Mouse (Mus musculus) lung, embryonic 15.5 days (tissue): ENCODE measurements around the gene Mgam. TPM values are rescaled to one million over a fixed set of nuclear protein-coding genes. Genes with fewer than 3 reads are reported as not detected.
"Not testable (repeated sequence)": the region's sequence is repeated elsewhere in the genome, so short reads cannot be mapped to it uniquely, and the experiment has no call there.

Source experiments
- ATAC-seq: fragments of 200-750 bp; cut with Nextera tagmentation; 2 replicates; pipeline ENCODE4 v1.8.0; 2017; ENCODE audit warnings: moderate number of reproducible peaks, borderline replicate concordance; ENCODE audit not compliant: low FRiP score, low TSS enrichment; ENCODE audit errors: extremely low read depth
- H3K27ac ChIP-seq: fragments of 300-500 bp; sonication (generic); 2 replicates; pipeline ENCODE4 v1.5.1; 2015; ENCODE audit warnings: moderate library complexity, mild to moderate bottlenecking, inconsistent platforms
- H3K27me3 ChIP-seq: fragments of 300-500 bp; sonication (generic); 2 replicates; pipeline ENCODE4 v1.6.1; 2015; ENCODE audit warnings: inconsistent platforms
- H3K36me3 ChIP-seq: fragments of 300-500 bp; sonication (generic); 2 replicates; pipeline ENCODE4 v1.6.1; 2015; ENCODE audit warnings: inconsistent platforms
- H3K4me1 ChIP-seq: fragments of 300-500 bp; sonication (generic); 2 replicates; pipeline ENCODE4 v1.6.1; 2015; ENCODE audit warnings: inconsistent platforms
- H3K4me2 ChIP-seq: fragments of 300-500 bp; sonication (generic); 2 replicates; pipeline ENCODE4 v1.6.1; 2015; ENCODE audit warnings: inconsistent platforms, mild to moderate bottlenecking, moderate library complexity
- H3K4me3 ChIP-seq: fragments of 300-500 bp; sonication (generic); 2 replicates; pipeline ENCODE4 v1.5.1; 2015; ENCODE audit warnings: mild to moderate bottlenecking, inconsistent platforms
- H3K9ac ChIP-seq: fragments of 300-500 bp; sonication (generic); 2 replicates; pipeline ENCODE4 v1.6.1; 2015; ENCODE audit warnings: inconsistent platforms
- H3K9me3 ChIP-seq: fragments of 300-500 bp; sonication (generic); 2 replicates; pipeline ENCODE4 v1.6.1; 2016; ENCODE audit warnings: inconsistent platforms
- WGBS: fragments of 180-500 bp; shearing (Covaris S2); methylation state at CpG from one replicate; pipeline ENCODE4 v1.1.7; 2015; 5-methylcytosine and 5-hydroxymethylcytosine counted together
- polyA plus RNA-seq: library from polyadenylated mRNA; unstranded; fragments of >200 nt; fragmentation: Nextera tagmentation; extraction: Ambion mirVana; gene quantifications from 2 replicates; pipeline ENCODE4 v1.2.1, GENCODE M21; 2015

Mgam gene
- polyA plus RNA-seq, result 0.07 and 0.10 TPM in 2 replicates

DNA sequence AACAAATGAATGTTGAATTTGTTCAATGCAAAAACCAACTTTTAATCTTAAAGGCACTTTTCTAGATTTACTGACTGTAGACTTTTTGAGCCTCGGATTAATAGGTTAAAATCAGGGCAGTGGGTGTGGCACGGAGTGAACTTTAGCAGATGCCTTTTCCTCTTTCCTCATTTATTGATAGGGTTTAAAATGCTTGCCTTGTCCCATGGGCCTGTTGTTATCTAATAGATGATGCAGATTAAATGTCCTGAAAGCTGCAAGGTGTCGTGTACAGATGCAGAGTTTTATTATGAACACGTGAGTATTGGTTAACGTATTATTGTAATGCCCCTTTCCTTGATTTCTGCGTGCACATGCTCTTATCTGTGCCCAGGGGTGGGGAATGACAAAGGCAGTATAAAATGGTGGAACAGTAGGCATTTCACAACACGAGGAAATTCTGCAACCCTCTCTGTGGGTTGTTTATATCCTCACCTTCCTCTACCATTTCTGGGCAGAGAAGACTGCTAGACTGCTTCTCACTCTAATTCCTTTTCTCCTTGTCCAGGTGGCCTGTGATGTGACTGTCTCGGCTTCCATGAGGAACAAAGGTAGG is at the start of gene Mgam:
TSS of gene Mgam (plus strand) at position 426 of the 595 bp plus-strand sequence.
- H3K4me1 ChIP-seq, result no peaks in the 10 kb centered on the region
- no peak within 1 kb of the TSS for H3K4me2 ChIP-seq
- ATAC-seq, result no peak
- no peak within 1 kb of the TSS for H3K9ac ChIP-seq
- H3K27me3 ChIP-seq, result no peaks in the 10 kb centered on the region
- H3K36me3 ChIP-seq, result no peaks in the 10 kb centered on the region
- no peaks in the 10 kb centered on the region for H3K9me3 ChIP-seq
- WGBS, result 71% methylated on average over 8 of the region's 8 CpGs
- H3K4me3 ChIP-seq, result no peak within 1 kb of the TSS
- H3K27ac ChIP-seq, result no peak within 1 kb of the TSS

DNA sequence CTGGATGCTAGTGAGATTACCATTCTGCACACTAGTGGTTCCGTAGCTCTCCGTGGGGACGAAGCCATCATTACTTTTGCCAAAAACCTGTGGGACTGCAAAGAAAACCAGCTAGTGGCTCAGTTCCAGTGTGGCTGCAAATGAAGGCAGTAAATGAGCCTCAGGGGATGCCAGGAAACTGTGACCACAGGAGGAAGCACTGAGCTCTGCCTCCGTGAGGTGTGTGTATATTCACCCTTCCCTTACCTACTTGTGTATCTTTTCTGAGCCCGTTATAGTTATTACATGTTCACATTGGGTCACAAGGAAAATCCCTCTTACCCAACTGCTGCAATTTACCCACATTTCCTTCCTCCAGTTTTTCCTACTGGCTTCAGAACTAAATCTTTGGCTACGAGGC is 44.3 kb upstream of the Mgam start:
- H3K36me3 ChIP-seq, result no peaks in the 10 kb centered on the region
- no peaks in the 10 kb centered on the region for H3K4me1 ChIP-seq
- no peak for ATAC-seq
- no peak overlapping the region for H3K4me3 ChIP-seq
- no peaks in the 10 kb centered on the region for H3K27me3 ChIP-seq
- WGBS, result 79% methylated on average over 6 of the region's 6 CpGs
- no peak overlapping the region for H3K4me2 ChIP-seq
- H3K9ac ChIP-seq, result no peak overlapping the region
- no peaks in the 10 kb centered on the region for H3K9me3 ChIP-seq
- H3K27ac ChIP-seq, result no peak overlapping the region

DNA sequence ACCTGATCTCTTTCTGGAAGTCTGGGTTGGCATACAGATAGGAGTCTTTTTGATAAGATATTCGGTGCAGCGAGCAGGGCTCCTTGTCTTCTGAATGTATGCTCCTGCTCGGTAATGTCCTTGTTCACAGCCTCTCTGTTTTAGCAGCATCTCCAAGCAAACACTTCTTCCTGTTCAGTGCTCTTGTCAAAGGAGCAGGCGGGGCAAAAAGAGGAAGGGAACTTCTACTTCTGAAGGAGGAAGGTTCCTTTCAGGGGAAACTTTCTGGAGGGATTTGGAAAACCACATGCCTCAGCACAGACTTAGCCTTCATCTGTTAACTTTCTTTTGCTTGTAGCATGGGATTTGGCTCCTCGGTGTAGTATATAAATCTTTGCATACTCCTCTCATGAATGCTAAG is 43.0 kb upstream of the Mgam start, which contains the start of gene Clec5a:
TSS of gene Clec5a (minus strand) at position 177 of the 400 bp plus-strand sequence.
- H3K4me2 ChIP-seq, result no peak within 1 kb of the TSS
- no peaks in the 10 kb centered on the region for H3K4me1 ChIP-seq
- no peak within 1 kb of the TSS for H3K27ac ChIP-seq
- H3K9ac ChIP-seq, result no peak within 1 kb of the TSS
- 69% methylated on average over 5 of the region's 5 CpGs for WGBS
- H3K36me3 ChIP-seq, result no peaks in the 10 kb centered on the region
- no peak for ATAC-seq
- H3K4me3 ChIP-seq, result no peak within 1 kb of the TSS
- H3K9me3 ChIP-seq, result no peaks in the 10 kb centered on the region
- no peaks in the 10 kb centered on the region for H3K27me3 ChIP-seq

DNA sequence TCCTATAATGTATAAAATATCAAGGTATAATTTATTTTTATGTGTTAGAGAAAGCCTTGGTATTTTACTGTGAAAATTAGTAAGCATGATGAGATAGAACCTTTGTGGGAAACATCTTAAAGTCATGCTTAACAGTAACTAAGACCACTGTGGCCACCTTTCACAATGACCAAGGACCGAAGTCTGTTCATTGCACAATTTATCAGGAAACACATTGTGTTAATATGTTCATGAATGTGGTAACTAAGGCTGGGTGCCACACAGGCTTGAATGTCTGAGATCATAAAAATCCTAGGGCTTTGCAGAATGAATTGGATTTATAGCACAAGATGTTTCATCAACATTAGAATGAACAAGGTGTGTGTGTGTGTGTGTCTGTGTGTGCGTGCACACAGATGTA is 40.3 kb upstream of the Mgam start:
- Histone ChIP-seq H3K4me2 (no peak overlapping the region), H3K36me3 (no peaks in the 10 kb centered on the region), H3K4me3 (no peak overlapping the region), H3K4me1 (no peaks in the 10 kb centered on the region), H3K9ac (no peak overlapping the region), H3K27me3 (no peaks in the 10 kb centered on the region), H3K27ac (no peak overlapping the region), H3K9me3 (no peaks in the 10 kb centered on the region)
- ATAC-seq, result no peak
- WGBS, result 88% methylated on average over 2 of the region's 2 CpGs

DNA sequence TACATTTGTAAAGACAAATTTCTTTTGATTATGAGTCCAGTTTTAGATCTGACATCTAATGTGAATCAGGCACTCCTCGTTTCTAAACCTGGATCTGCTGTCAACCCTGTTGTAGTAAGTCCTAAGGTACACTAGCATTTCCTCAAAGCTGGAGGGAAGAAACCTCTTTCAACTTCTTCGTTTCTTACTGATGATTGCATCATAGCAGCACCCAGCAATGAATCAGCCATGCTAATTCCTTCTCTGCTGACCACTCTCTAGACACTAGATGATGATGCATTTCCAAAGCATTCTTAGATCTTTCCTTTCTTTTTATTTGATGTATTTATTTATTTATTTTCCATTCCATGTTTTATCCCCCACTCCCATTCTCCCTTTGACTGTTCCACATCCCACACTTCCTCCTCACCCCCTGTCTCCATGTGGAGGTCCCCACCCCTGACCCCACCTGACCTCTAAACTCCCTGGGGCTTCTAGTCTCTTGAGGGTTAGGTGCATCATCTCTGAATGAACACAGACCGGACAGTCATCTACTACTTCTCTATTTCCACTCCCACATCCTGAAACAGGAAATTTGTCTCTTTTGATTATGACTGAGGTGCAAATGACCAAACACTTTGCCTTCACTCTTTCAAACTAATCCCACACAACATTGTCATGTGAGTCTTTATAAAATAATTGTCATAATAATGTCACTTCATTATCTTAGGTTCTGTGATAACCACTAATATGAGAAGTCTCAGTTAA is 33.7 kb upstream of the Mgam start:
- Histone ChIP-seq H3K4me1 (no peaks in the 10 kb centered on the region), H3K9ac (no peak overlapping the region), H3K4me2 (no peak overlapping the region), H3K36me3 (no peaks in the 10 kb centered on the region), H3K27me3 (no peaks in the 10 kb centered on the region), H3K4me3 (no peak overlapping the region), H3K9me3 (no peaks in the 10 kb centered on the region), H3K27ac (no peak overlapping the region)
- ATAC-seq, result no peak
- 62% methylated on average over 3 of the region's 3 CpGs for WGBS

DNA sequence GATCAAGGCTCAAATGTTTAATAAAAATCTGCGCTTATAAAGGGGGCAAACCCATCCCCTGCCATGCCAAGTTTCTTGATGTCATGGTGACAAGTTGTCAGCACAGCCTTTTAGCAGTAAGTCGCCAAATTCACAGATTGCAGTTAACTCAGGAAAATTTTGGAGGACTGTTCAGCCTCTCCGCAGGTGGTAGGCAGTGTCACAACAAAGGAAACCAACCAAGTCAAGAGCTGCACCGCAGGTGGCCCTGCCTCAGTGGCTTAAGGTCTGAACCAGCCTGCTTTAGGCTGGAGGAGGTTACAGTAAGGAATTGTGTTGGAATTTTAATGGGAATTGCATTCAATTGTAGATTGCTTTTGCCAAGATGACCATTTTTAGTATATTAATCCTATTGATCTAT is 30.1 kb upstream of the Mgam start:
- H3K4me3 ChIP-seq, H3K36me3 ChIP-seq, H3K4me1 ChIP-seq, H3K9ac ChIP-seq, H3K4me2 ChIP-seq, H3K27ac ChIP-seq, H3K27me3 ChIP-seq, H3K9me3 ChIP-seq, ATAC-seq: not testable (repeated sequence)
- WGBS, result 31% methylated on average over 4 of the region's 4 CpGs

DNA sequence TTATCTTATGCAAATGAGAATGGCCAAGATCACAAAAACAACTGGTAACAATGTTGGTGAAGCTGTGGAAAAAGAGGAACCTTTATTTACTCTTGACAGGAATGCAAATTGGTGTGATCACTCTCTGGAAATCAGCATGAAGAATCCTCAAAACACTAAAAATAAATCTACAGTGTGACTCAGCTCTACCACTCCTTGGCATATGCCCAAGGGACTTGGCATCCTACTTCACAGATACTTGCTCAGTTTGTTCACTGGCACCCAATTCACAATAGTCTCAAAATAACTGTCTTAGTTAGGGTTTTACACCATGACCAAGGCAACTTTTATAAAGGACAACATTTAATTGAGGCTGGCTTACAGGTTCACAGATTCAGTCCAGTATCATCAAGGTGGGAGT is 21.2 kb upstream of the Mgam start:
- Histone ChIP-seq H3K4me2 (no peak overlapping the region), H3K9ac (no peak overlapping the region), H3K27ac (no peak overlapping the region), H3K27me3 (no peaks in the 10 kb centered on the region), H3K4me1 (no peaks in the 10 kb centered on the region), H3K36me3 (no peaks in the 10 kb centered on the region), H3K4me3 (no peak overlapping the region), H3K9me3 (no peaks in the 10 kb centered on the region)
- ATAC-seq, result no peak

DNA sequence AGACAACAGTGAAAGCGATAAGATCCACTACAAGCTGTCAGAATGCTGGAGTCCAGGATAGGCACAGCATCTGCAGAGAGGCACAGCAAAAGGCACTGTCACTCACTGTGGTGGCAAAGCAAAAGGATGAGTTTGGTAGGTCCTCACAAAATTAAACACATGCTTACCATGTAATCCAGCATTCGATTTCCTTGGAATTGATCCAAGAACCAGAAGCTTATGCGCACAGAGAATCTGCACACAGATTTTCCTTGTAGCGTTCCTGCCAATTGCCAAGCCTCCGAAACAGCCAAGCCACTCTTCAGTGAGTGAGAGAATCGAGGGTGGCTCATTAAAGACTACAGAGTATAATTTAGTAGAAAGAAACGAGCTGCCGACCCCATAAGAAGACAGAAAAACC is 18.4 kb upstream of the Mgam start:
- Histone ChIP-seq H3K36me3 (no peaks in the 10 kb centered on the region), H3K4me1 (no peaks in the 10 kb centered on the region), H3K27ac (no peak overlapping the region), H3K9me3 (no peaks in the 10 kb centered on the region), H3K4me2 (no peak overlapping the region), H3K27me3 (no peaks in the 10 kb centered on the region), H3K9ac (no peak overlapping the region), H3K4me3 (no peak overlapping the region)
- 62% methylated on average over 8 of the region's 8 CpGs for WGBS
- ATAC-seq, result no peak

DNA sequence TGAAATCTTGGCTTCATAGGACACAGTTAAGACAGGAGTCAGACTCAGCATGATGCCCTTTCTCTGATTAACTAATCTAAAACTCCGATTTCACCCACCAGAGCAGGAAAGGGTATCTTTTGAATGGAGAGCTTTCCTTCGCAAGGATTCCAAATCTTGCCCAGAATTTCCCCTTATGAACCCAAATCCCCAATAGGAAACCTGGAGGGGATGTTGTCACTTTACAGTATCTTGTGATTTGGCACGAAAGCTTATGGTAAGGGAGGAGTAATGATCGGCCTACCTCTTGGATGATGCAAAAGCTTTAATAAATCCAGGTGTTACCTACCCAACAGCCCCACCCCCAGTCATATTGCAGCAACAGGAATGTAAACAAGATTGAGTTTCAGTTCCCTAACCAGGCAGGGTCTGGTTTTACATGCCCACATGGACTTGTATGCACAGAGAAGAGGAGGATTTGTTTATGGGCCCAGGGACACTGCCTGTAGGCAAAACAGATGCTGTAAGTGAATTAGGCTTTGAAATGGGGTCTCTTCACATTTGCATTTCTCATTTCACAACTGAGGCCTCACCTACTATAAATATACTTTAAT is 15.3 kb upstream of the Mgam start, which contains the start of gene Tas2r138:
TSS of gene Tas2r138 (minus strand) at position 51 of the 593 bp plus-strand sequence.
- WGBS, result 81% methylated on average over 4 of the region's 4 CpGs
- no peaks in the 10 kb centered on the region for H3K9me3 ChIP-seq
- no peak within 1 kb of the TSS for H3K27ac ChIP-seq
- H3K4me2 ChIP-seq, result no peak within 1 kb of the TSS
- H3K27me3 ChIP-seq, result no peaks in the 10 kb centered on the region
- ATAC-seq, result no peak
- H3K4me3 ChIP-seq, result no peak within 1 kb of the TSS
- no peak within 1 kb of the TSS for H3K9ac ChIP-seq
- no peaks in the 10 kb centered on the region for H3K4me1 ChIP-seq
- H3K36me3 ChIP-seq, result no peaks in the 10 kb centered on the region

DNA sequence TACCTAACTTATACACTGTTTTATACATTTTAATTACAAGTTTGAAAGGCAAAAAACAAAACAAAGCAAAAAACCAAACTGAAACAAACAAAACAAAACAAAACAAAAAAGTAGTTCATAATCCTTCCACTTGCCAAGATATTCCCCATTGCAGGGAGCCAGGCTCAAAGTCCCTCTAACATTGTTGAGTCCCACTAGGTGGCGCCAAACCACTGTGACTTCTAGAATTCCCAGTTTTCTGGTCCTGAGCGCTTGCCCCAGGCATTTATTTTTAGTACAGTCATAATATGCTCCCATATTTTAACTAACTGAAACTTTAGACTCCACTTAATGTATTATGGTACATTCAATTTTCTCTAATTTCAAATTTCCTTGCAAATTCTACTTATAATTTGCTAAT is 10.7 kb upstream of the Mgam start:
- no peaks in the 10 kb centered on the region for H3K27me3 ChIP-seq
- no peak overlapping the region for H3K27ac ChIP-seq
- ATAC-seq, result no peak
- H3K4me3 ChIP-seq, result no peak overlapping the region
- H3K4me2 ChIP-seq, result no peak overlapping the region
- no peak overlapping the region for H3K9ac ChIP-seq
- WGBS, result 6% methylated on average over 2 of the region's 2 CpGs
- H3K36me3 ChIP-seq, result no peaks in the 10 kb centered on the region
- no peaks in the 10 kb centered on the region for H3K9me3 ChIP-seq
- H3K4me1 ChIP-seq, result no peaks in the 10 kb centered on the region

DNA sequence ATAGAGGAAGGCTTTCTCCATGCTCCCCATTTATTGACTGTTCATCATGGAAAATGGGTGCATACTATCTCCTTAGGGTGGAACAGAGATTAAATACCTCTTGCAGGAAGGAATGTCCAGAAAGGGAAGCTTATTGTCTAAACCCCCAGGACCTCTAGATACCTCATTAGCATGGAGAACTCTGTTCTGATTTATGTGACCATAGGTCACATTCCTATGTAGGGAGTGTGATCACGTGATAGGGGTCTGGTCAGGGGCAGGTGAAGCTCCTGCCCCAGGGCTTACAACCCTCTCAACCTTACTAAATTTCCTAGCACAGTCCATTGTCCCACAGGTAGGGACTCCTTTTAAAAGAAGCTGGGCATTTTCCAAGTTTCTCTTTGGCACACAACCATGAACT is 2.5 kb upstream of the Mgam start:
- Histone ChIP-seq H3K4me3 (no peak overlapping the region), H3K9ac (no peak overlapping the region), H3K4me2 (no peak overlapping the region), H3K36me3 (no peaks in the 10 kb centered on the region), H3K4me1 (no peaks in the 10 kb centered on the region), H3K27ac (no peak overlapping the region), H3K27me3 (no peaks in the 10 kb centered on the region), H3K9me3 (no peaks in the 10 kb centered on the region)
- ATAC-seq, result no peak
- WGBS, result 52% methylated on average over 1 of the region's 1 CpGs

DNA sequence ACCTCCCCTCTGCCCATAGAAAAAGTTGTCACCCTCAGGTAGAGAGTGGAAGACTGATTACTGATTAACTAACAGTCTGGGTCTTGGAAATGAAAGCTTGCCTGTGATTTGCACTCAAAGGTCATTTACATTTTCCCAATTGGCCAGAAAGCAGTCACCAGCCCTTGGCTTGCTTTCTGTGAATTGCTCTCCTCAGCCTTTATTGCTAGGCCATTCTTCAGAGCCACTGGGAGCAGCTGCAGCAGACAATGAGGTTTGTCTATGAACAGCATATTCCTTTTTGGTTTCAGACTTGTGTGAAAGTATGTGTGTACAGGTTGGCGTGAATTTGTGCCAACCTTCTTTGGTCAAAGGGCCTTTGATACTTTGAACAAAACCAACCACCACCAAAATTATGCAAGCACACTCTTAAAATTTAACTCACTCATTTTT is 6.0 kb downstream of the Mgam start:
- 67% methylated on average over 1 of the region's 1 CpGs for WGBS
- Histone ChIP-seq H3K36me3 (no peaks in the 10 kb centered on the region), H3K9ac (no peak overlapping the region), H3K27ac (no peak overlapping the region), H3K9me3 (no peaks in the 10 kb centered on the region), H3K27me3 (no peaks in the 10 kb centered on the region), H3K4me3 (no peak overlapping the region), H3K4me1 (no peaks in the 10 kb centered on the region), H3K4me2 (no peak overlapping the region)
- no peak for ATAC-seq
